Mouse (Mus musculus) kidney, adult 2 months (tissue): ENCODE results near the gene Slc9a9. TPM values are rescaled to one million over a fixed set of nuclear protein-coding genes. Genes with fewer than 3 reads are reported as not detected.

Source experiments
- DNase-seq: peaks from one replicate; pipeline ENCODE4 v3.0.0; 2021
- H3K27ac ChIP-seq: fragments of 200-500 bp; 2 replicates; pipeline ENCODE4 v1.5.1; 2012; ENCODE audit warnings: low read depth, low read length, control low read depth, inconsistent platforms; ENCODE audit not compliant: insufficient read depth
- H3K27me3 ChIP-seq: fragments of 200-500 bp; replicated peaks from 2 replicates; pipeline ENCODE4 v1.6.1; 2012; ENCODE audit warnings: mild to moderate bottlenecking, moderate library complexity, low read length, inconsistent platforms; ENCODE audit not compliant: control insufficient read depth, insufficient read depth
- H3K36me3 ChIP-seq: fragments of 200-500 bp; 2 replicates; pipeline ENCODE4 v1.6.1; 2012; ENCODE audit warnings: mild to moderate bottlenecking, moderate library complexity, low read length, inconsistent platforms; ENCODE audit not compliant: control insufficient read depth, insufficient read depth
- H3K4me1 ChIP-seq: fragments of 200-500 bp; 2 replicates; pipeline ENCODE4 v1.6.1; 2011; ENCODE audit warnings: low read length; ENCODE audit not compliant: control insufficient read depth, insufficient read depth
- H3K4me3 ChIP-seq: fragments of 200-500 bp; 2 replicates; pipeline ENCODE4 v1.5.1; 2011; ENCODE audit warnings: mild to moderate bottlenecking, low read depth, low read length, control low read depth; ENCODE audit not compliant: insufficient read depth
- CTCF ChIP-seq: fragments of 200-500 bp; conservative IDR thresholded peaks from 2 replicates; pipeline ENCODE4 v1.5.1; 2011; ENCODE audit warnings: low read depth, mild to moderate bottlenecking, control low read depth, low read length, moderate library complexity, mixed read lengths; ENCODE audit not compliant: insufficient read depth, insufficient read length
- POLR2A ChIP-seq: fragments of 200-500 bp; IDR thresholded peaks from one replicate; pipeline ENCODE4 v1.6.1; 2011; ENCODE audit warnings: low read depth, low read length, control low read depth
- WGBS: fragments of 180-500 bp; shearing (Covaris S2); methylation state at CpG from one replicate; pipeline ENCODE4 v1.1.7; 2018; 5-methylcytosine and 5-hydroxymethylcytosine counted together
- polyA plus RNA-seq: library from polyadenylated mRNA; depleted of rRNA; stranded (reverse); fragments of >200 nt; gene quantifications from 2 replicates; pipeline ENCODE4 v1.2.3, GENCODE M21; 2012

The Slc9a9 gene
- polyA plus RNA-seq, 1 experiment, result 1.5 TPM

DNA sequence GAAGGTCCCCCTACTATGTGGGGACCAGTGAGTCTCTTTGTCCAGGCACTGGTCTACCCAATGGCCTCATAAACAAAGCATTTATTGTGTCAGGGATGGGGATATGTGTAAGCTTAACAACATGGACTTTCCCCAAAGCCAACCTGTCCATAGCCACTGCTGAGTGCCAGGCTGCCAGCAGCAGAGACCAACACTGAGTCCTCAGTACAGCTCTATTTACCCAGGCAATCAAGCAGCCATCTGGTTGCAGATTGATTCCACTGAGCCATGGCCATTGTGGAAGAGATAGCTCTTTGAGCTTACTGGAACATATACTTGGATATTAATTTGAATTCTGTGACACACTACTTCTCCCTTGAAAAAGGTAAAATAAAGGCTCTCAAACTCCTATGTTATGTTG lies 570.2 kb downstream of the Slc9a9 start:
- DNase-seq, result no peak
- Histone ChIP-seq H3K4me3 (no peak overlapping the region), H3K27me3 (no peaks in the 10 kb centered on the region), H3K4me1 (no peaks in the 10 kb centered on the region), H3K36me3 (no peaks in the 10 kb centered on the region), H3K27ac (no peak overlapping the region)
- TF ChIP-seq POLR2A (no peak), CTCF (no peak)

DNA sequence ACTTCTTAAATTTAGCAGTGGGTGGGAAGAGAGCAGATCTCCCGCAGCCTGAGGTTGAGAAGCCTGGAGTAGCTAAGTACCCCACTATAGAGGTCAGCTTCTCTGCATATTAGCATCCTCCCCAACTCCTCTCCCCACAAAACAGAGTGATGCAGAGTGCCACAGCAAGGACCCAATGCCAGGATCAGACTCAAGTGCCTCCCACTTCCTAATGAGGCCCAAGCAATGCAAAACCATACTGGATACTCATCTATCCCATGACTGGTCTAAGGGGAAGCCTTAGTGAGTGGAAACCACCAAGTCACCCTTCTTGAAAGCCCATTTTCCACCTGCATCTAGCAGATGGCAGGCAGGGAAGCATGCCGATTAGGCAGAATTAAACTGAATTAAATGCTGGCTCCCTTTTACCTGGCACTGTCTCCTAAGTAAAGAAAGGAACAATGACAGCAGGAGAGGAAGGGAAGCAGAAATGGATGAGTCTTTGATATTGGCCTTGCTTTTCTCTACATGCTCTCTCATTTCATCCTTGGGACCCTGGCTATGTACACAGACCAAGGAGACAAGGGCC lies 573.0 kb downstream of the Slc9a9 start:
- no peaks in the 10 kb centered on the region for H3K27me3 ChIP-seq
- 94% methylated on average over 2 of the region's 2 CpGs for WGBS
- H3K27ac ChIP-seq, result no peak overlapping the region
- no peak for DNase-seq
- no peaks in the 10 kb centered on the region for H3K4me1 ChIP-seq
- H3K4me3 ChIP-seq, result no peak overlapping the region
- no peak for TF ChIP-seq POLR2A
- TF ChIP-seq CTCF, result no peak
- H3K36me3 ChIP-seq, result no peaks in the 10 kb centered on the region

DNA sequence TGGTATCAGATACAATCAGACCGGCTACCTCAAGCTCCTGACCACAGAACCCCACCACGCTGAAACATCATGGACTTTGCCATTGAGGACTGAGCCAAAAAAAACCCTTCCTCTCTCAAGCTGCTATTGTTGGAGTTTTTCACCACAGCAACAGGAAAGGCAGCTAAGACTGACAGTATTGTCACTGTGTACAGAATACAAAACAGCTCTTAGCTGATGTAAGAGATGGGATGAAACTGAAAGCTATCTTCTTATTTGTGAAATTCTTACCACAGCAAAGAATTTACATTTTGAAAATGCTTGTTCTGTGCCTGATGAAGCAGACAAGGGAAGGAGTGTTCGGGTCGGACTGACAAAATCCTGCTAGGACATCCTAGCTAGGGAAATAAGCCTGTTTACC lies 584.5 kb downstream of the Slc9a9 start:
- no peaks in the 10 kb centered on the region for H3K27me3 ChIP-seq
- no peak overlapping the region for H3K4me3 ChIP-seq
- TF ChIP-seq CTCF (no peak), POLR2A (no peak)

DNA sequence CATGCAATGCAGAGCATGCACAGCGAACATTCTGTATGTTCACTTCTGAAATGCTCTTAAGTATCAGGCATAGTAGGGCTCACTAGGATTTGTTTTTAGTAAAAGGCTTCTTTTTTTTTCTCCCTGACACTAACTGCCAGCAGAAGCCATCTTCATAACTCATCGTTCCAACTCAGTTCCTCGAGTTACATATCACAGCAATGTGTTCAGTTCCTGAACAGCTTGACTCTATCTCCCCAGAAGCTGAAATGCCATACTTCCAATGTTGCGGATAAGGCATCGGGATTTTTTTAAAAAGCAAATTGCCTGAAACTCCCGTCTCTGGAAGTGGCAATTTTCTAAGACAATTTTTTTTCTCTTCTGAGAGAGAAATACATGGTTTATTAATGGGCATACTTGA lies 586.1 kb downstream of the Slc9a9 start:
- WGBS, result 70% methylated on average over 6 of the region's 6 CpGs
- H3K36me3 ChIP-seq, result no peaks in the 10 kb centered on the region
- no peaks in the 10 kb centered on the region for H3K4me1 ChIP-seq
- no peak overlapping the region for H3K27ac ChIP-seq
- H3K27me3 ChIP-seq, result no peaks in the 10 kb centered on the region
- TF ChIP-seq POLR2A, result no peak
- no peak for TF ChIP-seq CTCF
- DNase-seq, result no peak
- no peak overlapping the region for H3K4me3 ChIP-seq

More for the DNA sequence above, 584.5 kb downstream of the Slc9a9 start:
- no peaks in the 10 kb centered on the region for H3K4me1 ChIP-seq
- no peak for DNase-seq
- no peaks in the 10 kb centered on the region for H3K36me3 ChIP-seq
- WGBS, result 70% methylated on average over 4 of the region's 4 CpGs
- H3K27ac ChIP-seq, result no peak overlapping the region

DNA sequence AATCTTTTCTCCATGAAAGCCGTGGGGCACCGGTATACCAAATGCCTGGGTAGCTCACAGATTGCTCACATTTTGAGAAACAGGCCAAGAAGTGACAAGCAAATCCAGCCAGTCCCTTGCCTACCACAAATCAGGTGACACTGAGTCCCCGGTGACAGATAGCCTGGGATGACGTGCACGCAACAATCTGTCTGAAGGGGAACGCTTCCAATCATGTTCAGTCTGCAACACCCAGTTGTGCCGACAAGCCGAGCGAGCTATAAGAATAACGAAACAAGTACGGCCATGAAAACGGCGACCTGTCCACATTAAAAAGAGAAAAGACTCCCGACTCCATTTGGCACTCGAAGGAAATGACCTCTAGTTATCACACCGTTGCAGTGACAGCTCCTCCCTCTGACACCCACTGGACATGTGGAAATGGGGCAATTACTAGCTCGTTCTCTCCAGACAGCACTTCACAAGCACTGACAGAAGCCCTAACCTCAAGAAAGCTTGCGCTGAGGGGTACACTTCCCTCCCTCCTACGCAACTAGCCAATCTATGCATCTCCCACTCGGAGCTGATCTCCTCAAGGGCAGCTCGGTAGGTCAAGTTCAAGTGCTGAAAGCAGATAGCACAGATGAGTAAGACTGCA lies 587.1 kb downstream of the Slc9a9 start:
- WGBS, result 58% methylated on average over 21 of the region's 21 CpGs
- TF ChIP-seq POLR2A (no peak), CTCF (no peak)

DNA sequence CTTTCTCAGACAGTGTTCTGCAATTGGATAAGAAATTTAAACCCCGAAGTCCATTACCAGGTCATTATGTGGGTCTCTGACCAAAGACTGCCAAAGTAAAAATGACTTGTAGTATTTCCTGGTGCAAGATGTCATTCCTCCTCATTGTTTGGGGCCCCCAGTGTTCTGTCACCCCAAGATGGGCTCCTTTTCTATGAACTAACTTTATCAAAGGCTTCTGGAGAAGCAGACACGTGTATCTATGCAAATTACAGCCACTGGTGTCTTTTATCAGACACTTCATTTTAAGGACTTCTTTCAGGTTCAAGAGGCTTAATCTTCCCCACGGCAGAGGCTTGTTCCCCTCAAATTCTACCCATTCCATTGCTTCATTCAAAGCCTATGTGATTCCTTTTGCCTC lies 593.1 kb downstream of the Slc9a9 start:
- 65% methylated on average over 3 of the region's 3 CpGs for WGBS
- TF ChIP-seq POLR2A (no peak), CTCF (no peak)
- no peaks in the 10 kb centered on the region for H3K36me3 ChIP-seq
- no peaks in the 10 kb centered on the region; the same call in 1 of the 2 replicates for H3K27me3 ChIP-seq
- H3K4me3 ChIP-seq, result no peak overlapping the region
- DNase-seq, result no peak
- H3K4me1 ChIP-seq, result no peaks in the 10 kb centered on the region
- H3K27ac ChIP-seq, result no peak overlapping the region

More for the DNA sequence above, 587.1 kb downstream of the Slc9a9 start:
- Histone ChIP-seq H3K27me3 (no peaks in the 10 kb centered on the region), H3K4me1 (no peaks in the 10 kb centered on the region), H3K4me3 (no peak overlapping the region), H3K36me3 (no peaks in the 10 kb centered on the region), H3K27ac (no peak overlapping the region)
- DNase-seq, result no peak

DNA sequence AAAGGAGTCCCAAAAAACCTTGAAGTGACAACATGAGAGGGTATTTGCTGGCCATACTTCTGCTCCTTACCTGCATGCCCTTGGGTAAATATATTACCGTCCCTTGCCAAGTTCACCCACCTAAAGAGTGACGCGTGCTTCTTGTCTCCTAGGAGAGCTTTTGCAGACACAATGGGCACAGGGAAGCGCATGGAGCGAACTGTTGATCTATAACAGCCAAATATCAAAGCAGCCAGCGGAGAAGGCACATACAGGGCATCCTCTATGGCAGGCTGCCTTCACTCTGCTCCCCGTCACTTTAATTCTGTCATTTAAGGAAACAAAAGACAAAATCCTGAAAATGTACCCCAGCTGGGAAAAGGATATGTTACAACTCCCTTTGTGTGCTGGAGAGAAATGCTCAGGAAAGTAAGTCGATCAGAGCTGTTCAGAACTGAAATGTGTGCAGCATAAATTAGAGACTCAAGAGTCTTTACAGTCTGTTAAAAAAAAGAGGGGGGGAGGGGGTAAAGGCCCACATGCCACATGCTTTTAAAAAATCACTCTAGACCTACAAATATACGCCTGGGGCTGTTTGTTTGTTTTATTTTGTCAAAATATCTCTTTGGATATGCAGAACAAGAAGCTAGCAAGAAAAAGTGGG lies 594.3 kb downstream of the Slc9a9 start:
- WGBS, result 64% methylated on average over 9 of the region's 9 CpGs
- no peak overlapping the region for H3K27ac ChIP-seq
- no peak for DNase-seq

More for the DNA sequence above, 594.3 kb downstream of the Slc9a9 start:
- H3K27me3 ChIP-seq, result no peaks in the 10 kb centered on the region; the same call in 1 of the 2 replicates
- H3K4me1 ChIP-seq, result no peaks in the 10 kb centered on the region
- H3K36me3 ChIP-seq, result no peaks in the 10 kb centered on the region
- no peak overlapping the region for H3K4me3 ChIP-seq
- TF ChIP-seq CTCF (no peak), POLR2A (no peak)
